Mouse (Mus musculus) thymus, adult 2 months (tissue): Measurements from ENCODE around the gene Tmem163. TPM values are rescaled to one million over a fixed set of nuclear protein-coding genes. Genes with fewer than 3 reads are reported as not detected.

ENCODE experiments used
- DNase-seq: peaks from one replicate; pipeline ENCODE4 v3.0.0; 2021
- H3K27ac ChIP-seq: fragments of 200-500 bp; 2 replicates; pipeline ENCODE4 v1.5.1; 2012; ENCODE audit warnings: low read length, control low read depth; ENCODE audit not compliant: control insufficient read depth, insufficient read depth
- H3K27me3 ChIP-seq: fragments of 200-500 bp; 2 replicates; pipeline ENCODE4 v1.6.1; 2012; ENCODE audit warnings: mild to moderate bottlenecking, low read length, moderate library complexity, mixed read lengths; ENCODE audit not compliant: control insufficient read depth, insufficient read depth
- H3K36me3 ChIP-seq: fragments of 200-500 bp; 2 replicates; pipeline ENCODE4 v1.6.1; 2012; ENCODE audit warnings: mild to moderate bottlenecking, low read length, moderate library complexity; ENCODE audit not compliant: control insufficient read depth, insufficient read depth
- H3K4me1 ChIP-seq: fragments of 200-500 bp; replicated peaks from 2 replicates; pipeline ENCODE4 v1.6.1; 2012; ENCODE audit warnings: low read length; ENCODE audit not compliant: control insufficient read depth, insufficient read depth
- H3K4me3 ChIP-seq: fragments of 200-500 bp; 2 replicates; pipeline ENCODE4 v1.5.1; 2012; ENCODE audit warnings: mild to moderate bottlenecking, low read length, control low read depth, moderate library complexity; ENCODE audit not compliant: control insufficient read depth, insufficient read depth
- CTCF ChIP-seq: fragments of 200-500 bp; IDR thresholded peaks from 2 replicates; pipeline ENCODE4 v1.5.1; 2012; ENCODE audit warnings: mild to moderate bottlenecking, control low read depth, low read length, moderate library complexity, borderline replicate concordance; ENCODE audit not compliant: control insufficient read depth, poor library complexity, insufficient read depth; ENCODE audit errors: extremely low read depth
- POLR2A ChIP-seq: fragments of 200-500 bp; IDR thresholded peaks from 2 replicates; pipeline ENCODE4 v1.6.1; 2012; ENCODE audit warnings: mild to moderate bottlenecking, low read length, control low read depth, moderate library complexity; ENCODE audit not compliant: control insufficient read depth, poor library complexity, insufficient read depth; ENCODE audit errors: extremely low read depth
- WGBS: fragments of 180-500 bp; shearing (Covaris S2); methylation state at CpG from one replicate; pipeline ENCODE4 v1.1.7; 2018; 5-methylcytosine and 5-hydroxymethylcytosine counted together
- polyA plus RNA-seq: library from polyadenylated mRNA; depleted of rRNA; stranded (reverse); fragments of >200 nt; gene quantifications from 2 replicates; pipeline ENCODE4 v1.2.3, GENCODE M21; 2012; rRNA removed

The Tmem163 gene
- polyA plus RNA-seq, 1 experiment = 1.8 TPM

GRCm38 (mm10) chr1:127442880-127443877 is 236.2 kb downstream of the Tmem163 start:
- no peak overlapping the region for H3K27ac ChIP-seq

GRCm38 (mm10) chr1:127441736-127442135 is 237.6 kb downstream of the Tmem163 start:
- DNase-seq = no peak
- WGBS = 56% methylated on average over 3 of the region's 3 CpGs
- H3K4me3 ChIP-seq = no peak overlapping the region
- no peaks in the 10 kb centered on the region for H3K27me3 ChIP-seq
- no peak overlapping the region for H3K27ac ChIP-seq
- TF ChIP-seq CTCF (no peak), POLR2A (no peak)
- H3K36me3 ChIP-seq = peaks cover 8% of the 10 kb centered on the region
- peaks cover 24% of the 10 kb centered on the region for H3K4me1 ChIP-seq

More at GRCm38 (mm10) chr1:127442880-127443877, 236.2 kb downstream of the Tmem163 start:
- Histone ChIP-seq H3K4me1 (peaks cover 24% of the 10 kb centered on the region), H3K36me3 (peaks cover 20% of the 10 kb centered on the region), H3K4me3 (no peak overlapping the region), H3K27me3 (no peaks in the 10 kb centered on the region)
- no peak for TF ChIP-seq POLR2A
- no peak for TF ChIP-seq CTCF
- peak; percentile 44 for DNase-seq
- WGBS = 27% methylated on average over 14 of the region's 14 CpGs

GRCm38 (mm10) chr1:127441007-127441406 is 238.3 kb downstream of the Tmem163 start:
- Histone ChIP-seq H3K36me3 (peaks cover 1% of the 10 kb centered on the region), H3K27me3 (no peaks in the 10 kb centered on the region), H3K4me1 (peaks cover 24% of the 10 kb centered on the region), H3K27ac (no peak overlapping the region), H3K4me3 (no peak overlapping the region)
- WGBS = 93% methylated on average over 1 of the region's 1 CpGs
- DNase-seq = no peak
- no peak for TF ChIP-seq CTCF

GRCm38 (mm10) chr1:127439452-127439891 is 239.9 kb downstream of the Tmem163 start:
- DNase-seq = no peak
- WGBS = 96% methylated on average over 9 of the region's 9 CpGs
- H3K27ac ChIP-seq = no peak overlapping the region
- H3K4me3 ChIP-seq = no peak overlapping the region
- H3K4me1 ChIP-seq = peaks cover 24% of the 10 kb centered on the region
- no peak for TF ChIP-seq POLR2A
- TF ChIP-seq CTCF = no peak
- H3K27me3 ChIP-seq = no peaks in the 10 kb centered on the region
- H3K36me3 ChIP-seq = no peaks in the 10 kb centered on the region

- Histone ChIP-seq H3K27ac (no peak overlapping the region), H3K4me3 (no peak overlapping the region), H3K4me1 (peaks cover 7% of the 10 kb centered on the region; the same call in 1 of the 2 replicates), H3K27me3 (no peaks in the 10 kb centered on the region), H3K36me3 (no peaks in the 10 kb centered on the region)
- WGBS = 92% methylated on average over 6 of the region's 6 CpGs
- no peak for DNase-seq
- TF ChIP-seq POLR2A (no peak), CTCF (no peak)
Measured at GRCm38 (mm10) chr1:127437091-127437490, 242.3 kb downstream of the Tmem163 start.

Other genes starting within 250 kb of the Tmem163 start
- 0.03 TPM in 1 of 2 replicates, not detected in the other for gene Acmsd, start 49.9 kb upstream of the Tmem163 start, polyA plus RNA-seq
- gene Ccnt2, start 94.6 kb upstream of the Tmem163 start, polyA plus RNA-seq = 46.8 and 50.0 TPM in 2 replicates
- 0.54 and 0.73 TPM in 2 replicates for gene Map3k19, start 175.5 kb upstream of the Tmem163 start, polyA plus RNA-seq
- gene Rab3gap1, start 189.2 kb upstream of the Tmem163 start, polyA plus RNA-seq = 35.7 and 37.3 TPM in 2 replicates